Mouse (Mus musculus): ENCODE data around the gene Flad1. TPM values are rescaled to one million over a fixed set of nuclear protein-coding genes. Genes with fewer than 3 reads are reported as not detected.
A peak's percentile ranks its signal among the peaks of the same experiment; 100 is the strongest.

Flad1 gene
- polyA plus RNA-seq, 1 experiment from 2014 or later, result 26.1 TPM

DNA sequence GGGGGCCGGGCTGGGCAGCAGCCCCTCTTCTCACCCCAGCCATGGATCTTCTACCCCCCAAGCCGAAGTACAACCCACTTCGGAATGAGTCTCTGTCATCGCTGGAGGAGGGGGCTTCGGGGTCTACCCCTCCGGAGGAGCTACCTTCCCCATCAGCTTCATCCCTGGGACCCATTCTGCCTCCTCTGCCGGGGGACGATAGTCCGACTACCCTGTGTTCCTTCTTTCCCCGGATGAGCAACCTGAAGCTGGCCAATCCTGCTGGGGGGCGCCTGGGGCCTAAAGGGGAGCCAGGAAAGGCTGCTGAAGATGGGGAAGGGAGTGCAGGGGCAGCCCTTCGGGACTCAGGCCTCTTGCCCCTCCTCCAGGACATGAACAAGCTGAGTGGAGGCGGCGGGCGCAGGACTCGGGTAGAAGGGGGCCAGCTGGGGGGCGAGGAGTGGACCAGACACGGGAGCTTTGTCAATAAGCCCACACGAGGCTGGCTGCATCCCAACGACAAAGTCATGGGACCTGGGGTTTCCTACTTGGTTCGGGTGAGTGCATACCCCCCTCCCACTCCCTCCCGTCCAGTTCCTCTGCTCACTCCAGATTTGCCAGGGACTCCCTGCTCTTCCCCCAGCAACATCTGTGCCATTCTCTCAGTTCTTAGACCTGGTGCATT, 10.3 kb upstream of the Flad1 start:
- no peaks in the 10 kb centered on the region for H3K27me3 ChIP-seq (ENCODE audit: low read depth, poor library complexity, severe bottlenecking)
- DNase-seq (ENCODE audit: low spot score), result peak; percentile 38
- peaks cover 44% of the 10 kb centered on the region for H3K4me1 ChIP-seq
- H3K27ac ChIP-seq, result peak overlapping the region; percentile 87
- no peaks in the 10 kb centered on the region for H3K9me3 ChIP-seq (replicated peaks)
- H3K36me3 ChIP-seq, result peaks cover 47% of the 10 kb centered on the region
- WGBS, result 7% methylated on average over 22 of the region's 22 CpGs
- peak overlapping the region; percentile 55 for H3K4me3 ChIP-seq

DNA sequence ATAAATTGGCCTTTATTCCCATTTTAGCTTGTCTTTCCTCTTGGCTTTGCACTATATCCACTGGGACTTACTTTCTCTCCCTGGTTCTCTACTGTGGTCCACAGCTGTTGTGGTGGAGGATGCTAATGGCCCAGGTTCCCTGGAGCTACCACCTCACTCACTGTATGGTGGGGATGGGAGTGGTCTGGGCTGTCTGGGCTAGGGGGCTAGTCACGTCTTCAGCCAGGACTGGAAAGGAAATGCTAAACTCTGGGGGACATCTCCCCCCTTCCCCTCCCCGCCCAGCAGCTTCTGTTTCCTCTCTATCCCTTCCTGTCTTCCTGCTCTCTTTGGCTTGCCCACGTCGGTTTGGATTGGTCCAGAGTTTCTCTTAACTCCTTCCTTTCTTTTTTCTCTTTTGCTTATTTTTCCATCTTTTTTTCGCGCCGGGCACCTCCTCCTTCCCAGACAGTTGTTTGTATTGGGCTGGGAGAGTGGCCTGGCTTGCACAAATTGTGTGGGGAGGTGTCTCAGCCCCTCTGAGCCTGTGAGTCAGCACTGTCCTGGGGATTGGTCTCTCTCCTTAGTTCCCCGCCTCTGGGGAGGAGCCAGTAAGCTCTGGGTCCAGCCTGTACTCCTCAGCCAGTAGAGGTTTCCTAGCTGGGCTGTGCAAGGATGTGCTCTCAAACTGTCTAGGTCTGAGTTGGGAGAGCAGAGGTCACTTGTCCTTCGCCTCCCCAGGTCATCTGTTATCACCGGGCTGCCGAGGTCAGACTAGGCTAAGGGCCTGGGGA, 9.5 kb upstream of the Flad1 start:
- no peaks in the 10 kb centered on the region for H3K27me3 ChIP-seq (ENCODE audit: low read depth, poor library complexity, severe bottlenecking)
- H3K27ac ChIP-seq, result peak overlapping the region; percentile 87
- H3K4me1 ChIP-seq, result peaks cover 50% of the 10 kb centered on the region
- no peaks in the 10 kb centered on the region for H3K9me3 ChIP-seq (replicated peaks)
- DNase-seq (ENCODE audit: low spot score), result peak; percentile 68
- WGBS, result 3% methylated on average over 11 of the region's 11 CpGs
- H3K4me3 ChIP-seq, result peak overlapping the region; percentile 55
- peaks cover 46% of the 10 kb centered on the region for H3K36me3 ChIP-seq

DNA sequence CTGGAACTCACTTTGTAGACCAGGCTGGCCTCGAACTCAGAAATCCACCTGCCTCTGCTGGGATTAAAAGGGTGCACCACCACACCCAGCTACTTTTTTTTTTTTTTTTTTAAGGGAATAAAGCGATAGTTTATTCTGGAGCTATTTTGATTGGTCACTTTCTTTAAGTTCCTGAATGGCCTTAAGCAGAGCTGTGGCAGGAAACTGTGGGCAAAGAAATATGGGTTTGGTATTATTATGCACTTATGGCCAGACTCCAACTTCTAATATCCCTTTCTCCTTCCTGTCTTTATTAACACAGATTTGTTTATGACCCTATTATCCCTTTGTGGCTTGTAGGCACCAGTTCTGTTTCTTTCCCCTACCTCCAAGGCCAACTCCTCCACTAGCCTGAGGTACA, 8.8 kb upstream of the Flad1 start:
- Histone ChIP-seq H3K27me3 (ENCODE audit: low read depth, poor library complexity, severe bottlenecking) (no peaks in the 10 kb centered on the region), H3K27ac (peak overlapping the region; percentile 87), H3K4me3 (peak overlapping the region; percentile 73), H3K4me1 (peaks cover 50% of the 10 kb centered on the region), H3K9me3 (replicated peaks) (no peaks in the 10 kb centered on the region), H3K36me3 (peaks cover 46% of the 10 kb centered on the region)
- 43% methylated on average over 2 of the region's 2 CpGs for WGBS
- DNase-seq (ENCODE audit: low spot score), result no peak

DNA sequence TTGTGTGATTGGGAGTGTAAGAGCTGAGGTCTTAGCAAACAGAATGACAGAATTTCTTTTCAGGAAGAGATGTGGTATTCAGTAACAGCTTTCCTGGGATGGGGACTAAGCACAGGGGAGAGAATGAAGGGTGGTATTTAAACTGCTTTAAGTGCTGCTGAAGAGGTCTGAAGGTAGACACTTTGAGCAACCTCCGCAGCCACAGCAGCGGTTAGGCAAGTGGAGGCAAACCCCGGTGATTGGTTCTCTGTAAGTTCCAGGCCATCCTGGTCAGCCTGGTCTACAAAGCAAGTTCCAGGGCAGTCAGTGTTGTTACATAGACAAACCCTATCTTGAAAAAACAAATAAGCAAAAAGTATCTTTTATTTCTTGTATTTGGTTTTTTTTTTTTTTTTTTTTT, 8.3 kb upstream of the Flad1 start:
- 22% methylated on average over 3 of the region's 3 CpGs for WGBS
- peaks cover 50% of the 10 kb centered on the region for H3K4me1 ChIP-seq
- no peak for DNase-seq (ENCODE audit: low spot score)
- H3K27ac ChIP-seq, result peak overlapping the region; percentile 88
- H3K27me3 ChIP-seq (ENCODE audit: low read depth, poor library complexity, severe bottlenecking), result no peaks in the 10 kb centered on the region
- peaks cover 46% of the 10 kb centered on the region for H3K36me3 ChIP-seq
- H3K4me3 ChIP-seq, result peak overlapping the region; percentile 73
- H3K9me3 ChIP-seq (replicated peaks), result no peaks in the 10 kb centered on the region

DNA sequence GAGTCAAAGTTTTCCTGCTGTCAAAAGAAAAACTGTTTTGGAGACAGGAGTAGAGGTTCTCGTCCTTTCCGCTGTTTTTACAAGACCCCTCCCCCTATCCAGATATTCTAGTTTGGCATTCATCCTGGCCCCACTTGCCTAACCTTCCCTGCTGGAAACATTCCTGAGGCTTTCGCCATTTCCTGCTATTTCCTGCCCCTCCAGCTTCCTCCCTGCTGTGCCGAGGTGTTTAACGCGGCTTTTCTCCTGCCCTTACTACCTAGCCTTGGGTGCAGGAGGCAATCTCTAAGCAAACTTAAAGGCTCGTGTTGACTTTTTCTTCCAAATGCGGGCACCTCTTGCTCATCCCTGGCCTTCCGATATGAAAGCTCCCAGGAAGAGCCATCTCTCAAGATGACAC, 7.9 kb upstream of the Flad1 start:
- peak overlapping the region; percentile 73 for H3K4me3 ChIP-seq
- H3K27me3 ChIP-seq (ENCODE audit: low read depth, poor library complexity, severe bottlenecking), result no peaks in the 10 kb centered on the region
- whole genome bisulfite sequencing, result 2% methylated on average over 9 of the region's 9 CpGs
- peaks cover 50% of the 10 kb centered on the region for H3K4me1 ChIP-seq
- H3K9me3 ChIP-seq (replicated peaks), result no peaks in the 10 kb centered on the region
- peak; percentile 62 for DNase-seq (ENCODE audit: low spot score)
- peak overlapping the region; percentile 88 for H3K27ac ChIP-seq
- peaks cover 46% of the 10 kb centered on the region for H3K36me3 ChIP-seq

DNA sequence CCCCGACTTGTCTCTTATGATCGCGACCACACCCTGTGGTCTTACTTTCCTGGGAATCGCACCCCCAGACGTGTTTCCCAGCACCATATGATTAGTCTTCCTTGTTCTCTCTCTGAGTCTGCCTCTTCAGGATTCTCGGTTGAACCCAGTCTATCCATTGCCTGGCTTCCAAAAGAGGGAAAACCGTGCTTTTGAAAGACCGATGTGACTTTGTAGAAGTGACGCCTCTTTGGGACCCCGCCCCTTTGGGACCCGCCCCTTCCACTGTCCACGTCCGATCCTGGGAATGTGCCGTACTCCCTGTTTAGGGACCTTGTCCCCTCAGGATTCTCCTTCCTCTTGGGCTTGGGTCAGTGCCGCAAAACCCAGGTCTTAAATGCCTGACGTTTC, 7.2 kb upstream of the Flad1 start:
- Histone ChIP-seq H3K36me3 (peaks cover 46% of the 10 kb centered on the region), H3K27me3 (ENCODE audit: low read depth, poor library complexity, severe bottlenecking) (no peaks in the 10 kb centered on the region), H3K4me3 (peak overlapping the region; percentile 73), H3K4me1 (peaks cover 50% of the 10 kb centered on the region), H3K9me3 (replicated peaks) (no peaks in the 10 kb centered on the region), H3K27ac (peak overlapping the region; percentile 88)
- peak; percentile 84 for DNase-seq (ENCODE audit: low spot score)
- WGBS, result under 1% methylated on average over 16 of the region's 16 CpGs

DNA sequence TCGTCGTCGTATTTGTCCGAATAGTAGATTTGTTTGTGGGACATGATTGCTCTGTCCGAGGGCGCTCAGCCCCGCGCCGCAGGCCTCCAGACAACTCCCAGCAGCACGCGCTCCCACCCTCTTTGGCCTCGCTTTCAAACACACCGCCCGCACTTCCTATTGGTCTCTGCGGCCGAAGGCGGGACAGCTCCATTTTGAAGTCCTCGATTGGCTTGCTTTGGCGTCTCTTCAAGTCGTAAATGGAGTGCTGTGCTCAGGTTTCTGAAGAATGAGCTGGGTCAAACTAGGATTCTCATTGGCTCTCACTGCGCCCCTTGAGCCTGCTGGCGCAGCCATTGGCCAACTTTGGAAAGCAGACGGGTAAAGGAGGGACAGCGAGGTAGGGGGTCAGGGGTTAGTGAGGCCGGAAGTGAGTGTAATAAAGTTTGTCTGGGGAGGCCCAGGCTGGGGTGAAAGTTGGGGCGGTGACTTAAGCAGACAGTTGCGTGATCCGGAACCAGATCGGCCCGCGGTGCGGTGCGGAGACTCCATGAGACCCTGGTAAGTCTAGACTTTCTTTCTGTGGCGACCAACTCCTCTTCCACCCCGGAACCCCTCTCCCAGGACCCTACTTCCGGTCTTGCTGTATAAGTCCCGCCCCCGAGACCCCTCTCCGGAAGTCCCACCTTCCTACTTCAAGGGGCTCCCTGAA, 6.6 kb upstream of the Flad1 start, which contains the start of the genes Cks1b and Shc1:
TSS of gene Cks1b (minus strand) at position 214 of the 691 bp plus-strand sequence.
TSS of gene Shc1 (plus strand) at position 274 of the 691 bp plus-strand sequence.
- peak; percentile 88 for DNase-seq (ENCODE audit: low spot score)
- Histone ChIP-seq H3K4me1 (peaks cover 48% of the 10 kb centered on the region), H3K27ac (peak within 1 kb of the TSS; percentile 88), H3K4me3 (peak within 1 kb of the TSS; percentile 73), H3K27me3 (ENCODE audit: low read depth, poor library complexity, severe bottlenecking) (no peaks in the 10 kb centered on the region), H3K36me3 (peaks cover 45% of the 10 kb centered on the region), H3K9me3 (replicated peaks) (no peaks in the 10 kb centered on the region)
- under 1% methylated on average over 39 of the region's 39 CpGs for WGBS

DNA sequence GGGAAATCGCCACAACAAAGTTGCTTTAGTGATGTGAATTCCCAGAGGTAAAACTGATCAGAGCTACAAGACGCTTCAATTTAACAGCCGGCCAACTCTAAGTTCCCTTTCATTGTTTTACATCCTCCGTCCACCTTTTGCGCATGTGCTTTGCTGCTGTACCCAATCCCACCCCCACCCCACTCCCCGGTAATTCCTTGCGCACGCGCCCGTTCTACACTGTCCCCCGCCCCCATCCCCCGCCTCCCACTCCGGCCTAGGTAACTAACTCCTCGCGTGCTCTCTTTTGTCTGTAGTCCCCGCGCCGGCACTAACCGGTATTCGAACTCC, 6.1 kb upstream of the Flad1 start:
- Histone ChIP-seq H3K27me3 (ENCODE audit: low read depth, poor library complexity, severe bottlenecking) (no peaks in the 10 kb centered on the region), H3K4me1 (peaks cover 43% of the 10 kb centered on the region), H3K9me3 (replicated peaks) (no peaks in the 10 kb centered on the region), H3K36me3 (peaks cover 45% of the 10 kb centered on the region), H3K27ac (peak overlapping the region; percentile 88), H3K4me3 (peak overlapping the region; percentile 73)
- 0% methylated on average over 20 of the region's 20 CpGs for WGBS
- peak; percentile 93 for DNase-seq (ENCODE audit: low spot score)

DNA sequence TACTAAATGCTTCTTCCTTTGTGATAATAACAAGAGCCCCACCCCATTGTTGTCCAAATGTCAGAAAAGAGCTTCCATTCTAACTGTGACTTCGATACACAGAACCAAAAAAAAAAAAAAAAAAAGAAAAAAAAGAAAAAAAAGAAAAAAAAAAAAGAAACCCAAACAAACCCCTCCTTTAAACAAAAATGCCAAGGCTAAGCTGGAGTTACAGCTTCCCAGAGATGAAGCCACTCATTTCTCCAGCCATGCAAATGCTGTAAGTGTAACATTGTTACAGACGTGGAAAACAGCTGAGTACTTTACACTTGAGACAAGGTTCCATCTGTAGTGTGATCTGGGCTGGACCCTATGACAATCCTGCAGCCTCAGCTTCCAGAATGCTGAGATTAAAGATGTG, 5.5 kb upstream of the Flad1 start:
- no peaks in the 10 kb centered on the region for H3K9me3 ChIP-seq (replicated peaks)
- peaks cover 42% of the 10 kb centered on the region for H3K36me3 ChIP-seq
- no peak for DNase-seq (ENCODE audit: low spot score)
- WGBS, result 36% methylated on average over 2 of the region's 2 CpGs
- peaks cover 38% of the 10 kb centered on the region for H3K4me1 ChIP-seq
- H3K27me3 ChIP-seq (ENCODE audit: low read depth, poor library complexity, severe bottlenecking), result no peaks in the 10 kb centered on the region
- H3K27ac ChIP-seq, result peak overlapping the region; percentile 88
- H3K4me3 ChIP-seq, result peak overlapping the region; percentile 73

DNA sequence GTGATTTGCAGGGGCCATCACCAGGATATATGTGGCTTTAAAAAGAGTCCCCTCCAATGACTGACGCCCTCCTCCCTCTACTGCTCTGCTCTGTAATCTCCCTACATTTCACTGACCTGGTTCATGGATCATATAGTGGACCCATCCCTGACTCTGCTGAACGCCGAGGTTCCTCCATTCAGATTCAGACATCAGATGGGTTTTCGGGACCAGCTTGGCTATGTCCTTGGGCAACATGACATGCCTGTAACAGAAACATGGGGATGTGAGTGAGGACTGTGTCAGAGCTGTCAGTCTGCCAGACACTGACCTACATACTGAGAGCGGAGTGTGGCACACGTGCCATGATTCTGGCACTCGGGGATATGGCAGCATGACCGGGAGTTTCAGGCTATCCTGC, 4.5 kb upstream of the Flad1 start:
- Histone ChIP-seq H3K4me3 (peak overlapping the region; percentile 73), H3K36me3 (peaks cover 42% of the 10 kb centered on the region), H3K4me1 (peaks cover 32% of the 10 kb centered on the region), H3K9me3 (replicated peaks) (no peaks in the 10 kb centered on the region), H3K27ac (no peak overlapping the region), H3K27me3 (ENCODE audit: low read depth, poor library complexity, severe bottlenecking) (no peaks in the 10 kb centered on the region)
- 97% methylated on average over 8 of the region's 8 CpGs for WGBS
- no peak for DNase-seq (ENCODE audit: low spot score)

DNA sequence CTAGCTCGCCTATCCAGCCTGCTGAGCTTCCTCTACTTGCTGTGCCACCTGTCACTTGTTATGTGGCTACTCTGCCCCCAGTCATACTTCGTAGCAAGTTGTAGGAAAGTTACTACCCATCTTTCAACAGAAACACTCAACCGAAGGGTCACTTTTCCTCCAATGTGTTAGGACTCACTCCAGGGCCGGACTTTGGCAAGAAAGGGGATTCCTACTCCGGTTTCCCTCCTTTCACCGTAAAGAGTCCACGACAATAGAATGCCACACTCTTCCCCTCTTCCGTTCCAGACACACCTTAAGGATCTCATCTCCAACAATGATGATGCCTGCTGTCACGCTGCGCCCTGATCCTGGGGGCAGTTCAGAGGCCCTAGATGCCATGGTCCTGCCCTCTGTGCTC, 806 bp downstream of the Flad1 start:
- Histone ChIP-seq H3K27ac (peak overlapping the region; percentile 67; the same call in 1 of the 2 replicates), H3K9me3 (replicated peaks) (no peaks in the 10 kb centered on the region), H3K4me1 (peaks cover 11% of the 10 kb centered on the region), H3K36me3 (peaks cover 48% of the 10 kb centered on the region), H3K27me3 (ENCODE audit: low read depth, poor library complexity, severe bottlenecking) (no peaks in the 10 kb centered on the region), H3K4me3 (peak overlapping the region; percentile 60)
- no peak for DNase-seq (ENCODE audit: low spot score)
- 80% methylated on average over 10 of the region's 10 CpGs for whole genome bisulfite sequencing

DNA sequence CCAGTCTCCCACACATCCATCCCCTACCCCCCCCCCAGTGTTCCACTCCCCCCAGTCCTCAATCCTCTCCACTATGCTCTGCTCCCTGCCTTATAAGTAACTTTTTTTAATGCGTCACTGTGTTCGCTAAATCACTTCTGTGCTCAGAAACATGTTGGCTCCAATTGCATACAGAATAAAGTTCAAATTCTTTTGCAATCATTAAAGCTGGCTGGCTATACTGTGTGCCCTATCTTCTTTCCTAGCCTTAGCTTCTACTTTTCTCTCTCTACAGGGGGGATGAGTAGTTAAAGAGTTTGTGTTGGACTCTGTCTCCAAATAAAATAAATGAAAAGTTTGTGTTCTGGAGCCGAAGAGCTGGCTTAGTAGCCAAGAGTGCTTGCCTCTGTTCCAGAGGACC, 2.0 kb downstream of the Flad1 start:
- Histone ChIP-seq H3K4me1 (peaks cover 11% of the 10 kb centered on the region), H3K4me3 (no peak overlapping the region), H3K27me3 (ENCODE audit: low read depth, poor library complexity, severe bottlenecking) (no peaks in the 10 kb centered on the region), H3K9me3 (replicated peaks) (no peaks in the 10 kb centered on the region), H3K36me3 (peaks cover 45% of the 10 kb centered on the region), H3K27ac (no peak overlapping the region)
- 93% methylated on average over 3 of the region's 3 CpGs for WGBS
- no peak for DNase-seq (ENCODE audit: low spot score)

DNA sequence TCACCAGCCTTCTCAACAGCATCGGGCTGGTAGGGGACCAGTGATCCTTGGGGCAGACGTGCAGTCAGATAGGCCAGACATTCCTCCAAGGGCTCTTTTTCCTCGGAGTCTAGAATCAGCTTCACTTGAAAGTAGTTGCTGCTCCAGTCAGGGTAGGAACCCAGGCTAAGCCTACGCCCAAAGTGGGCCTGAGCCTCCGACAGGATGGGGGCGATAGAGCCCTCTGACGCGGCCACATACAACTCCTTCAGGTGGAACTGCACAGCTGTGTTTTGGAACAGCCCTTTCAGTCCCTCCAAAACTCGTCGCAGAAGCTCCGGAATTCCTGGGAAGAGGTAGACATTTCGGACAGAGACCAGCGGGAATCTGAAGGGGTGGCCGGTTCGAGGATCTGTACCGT, 3.2 kb downstream of the Flad1 start:
- no peak for DNase-seq (ENCODE audit: low spot score)
- Histone ChIP-seq H3K27me3 (ENCODE audit: low read depth, poor library complexity, severe bottlenecking) (no peaks in the 10 kb centered on the region), H3K9me3 (replicated peaks) (no peaks in the 10 kb centered on the region), H3K4me1 (peaks cover 11% of the 10 kb centered on the region), H3K27ac (no peak overlapping the region), H3K36me3 (peaks cover 42% of the 10 kb centered on the region), H3K4me3 (0 out of 2 replicates have a peak overlapping the region, but pooled peaks have one; percentile 7)
- WGBS, result 53% methylated on average over 16 of the region's 16 CpGs
